Mouse (Mus musculus) hindlimb bud, embryonic 11.5 days (tissue): ENCODE data around the gene Large2.

Experiments
- DNase-seq: peaks from one replicate; pipeline ENCODE4 v3.0.0-alpha.2; 2012; ENCODE audit warnings: low read depth, low spot score; ENCODE audit errors: extremely low spot score

The Large2 gene

DNA sequence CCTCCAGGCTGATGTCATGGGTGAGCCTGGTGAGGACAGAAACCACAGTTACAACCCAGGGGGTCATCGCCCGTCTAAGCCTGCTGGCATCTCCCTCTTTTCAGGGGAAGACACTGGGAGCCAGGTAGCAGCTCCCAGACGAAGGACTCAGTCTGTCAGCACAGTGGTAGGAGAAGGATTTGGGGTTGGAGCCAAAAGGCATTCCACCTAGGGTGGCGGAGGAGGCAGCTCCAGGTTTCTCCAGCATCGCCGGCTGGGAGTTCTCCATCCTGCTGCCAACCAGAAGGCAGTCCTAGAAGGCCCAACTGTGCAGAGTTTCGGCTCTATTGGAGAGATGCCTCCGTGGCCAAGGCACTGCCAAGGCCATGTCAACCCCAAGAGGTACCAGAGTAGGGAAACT, 16.4 kb upstream of the Large2 start:
- no peak for DNase-seq

DNA sequence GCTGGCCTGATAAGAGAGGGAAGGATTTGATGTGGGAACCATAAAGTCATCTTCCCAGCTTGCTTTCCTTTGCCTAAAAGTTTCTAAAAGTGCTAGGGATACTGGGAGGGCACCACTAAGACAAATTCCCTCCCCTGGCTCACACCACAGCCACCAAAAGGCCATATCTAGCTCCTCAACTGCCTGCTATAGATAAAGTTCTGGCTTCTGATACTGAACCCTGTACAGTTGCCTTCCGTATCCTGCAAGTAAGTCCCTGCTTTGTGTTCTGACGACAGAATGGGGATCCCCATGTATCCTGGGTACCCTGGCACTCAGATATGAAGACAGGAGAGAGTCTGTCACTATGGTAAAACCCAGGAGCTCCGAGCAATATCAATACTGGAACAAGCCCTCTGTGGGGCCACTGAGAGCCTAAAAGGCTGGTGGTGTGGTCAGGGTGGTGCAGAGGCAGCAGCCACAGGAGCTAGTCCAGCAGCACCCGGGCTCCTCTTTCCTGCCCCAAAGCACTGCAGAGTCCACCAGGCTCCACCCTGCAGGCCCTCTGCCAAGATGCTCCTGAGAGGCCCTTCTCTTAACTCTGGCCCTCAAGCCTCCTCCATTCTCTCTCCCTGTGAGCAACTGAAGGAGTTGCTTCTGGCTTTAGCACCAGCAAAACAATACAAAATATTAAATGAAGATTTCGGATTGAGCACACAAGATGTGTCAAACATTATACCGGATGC, 15.7 kb upstream of the Large2 start:
- no peak for DNase-seq

GRCm38 (mm10) chr2:92389645-92390044, 15.0 kb upstream of the Large2 start:
- DNase-seq = no peak

GRCm38 (mm10) chr2:92388891-92389641, 14.4 kb upstream of the Large2 start:
- peak; percentile 92 for DNase-seq

DNA sequence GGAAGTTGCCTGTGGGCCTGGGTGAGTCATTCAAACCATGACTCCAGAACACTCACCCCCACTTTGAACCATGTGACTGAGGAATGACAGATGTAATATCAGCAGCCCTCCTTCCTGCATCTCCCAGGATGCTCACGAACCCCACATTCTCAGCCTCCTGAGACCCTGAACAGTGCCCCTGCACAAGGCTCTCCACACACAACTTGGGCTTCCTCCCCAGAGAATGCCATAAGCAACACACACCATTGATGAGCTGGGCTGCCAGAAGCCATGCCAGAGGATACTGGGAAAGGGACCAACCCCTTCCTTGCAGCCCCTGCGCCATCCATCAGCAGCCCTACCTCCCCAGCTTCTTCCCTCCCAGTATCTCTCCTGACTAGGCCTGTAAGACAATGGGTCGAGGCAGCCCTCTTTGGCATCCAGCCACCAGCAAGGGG, 13.4 kb upstream of the Large2 start:
- DNase-seq = no peak

DNA sequence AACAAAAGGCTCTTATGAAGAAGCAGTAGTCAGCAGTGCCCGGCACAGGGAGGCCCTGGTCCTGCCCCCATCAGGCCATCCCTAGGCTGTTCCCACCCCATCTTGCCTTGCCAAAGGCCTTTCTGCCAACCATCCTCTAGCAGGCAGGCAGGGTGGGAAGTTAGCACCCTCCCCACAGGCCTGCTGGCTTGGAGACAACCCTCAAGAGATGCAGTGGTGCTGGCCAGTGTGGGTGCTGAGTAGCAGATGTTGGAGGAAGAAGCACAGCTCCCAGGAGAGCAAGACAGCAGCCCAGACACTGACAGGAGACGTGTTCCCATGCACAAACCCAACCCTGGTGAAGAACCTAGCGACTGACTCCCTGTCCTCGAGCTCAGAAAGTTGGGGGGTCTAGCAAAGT, 13.0 kb upstream of the Large2 start:
- DNase-seq = no peak

- DNase-seq = no peak
Observed at GRCm38 (mm10) chr2:92386821-92387570, 12.3 kb upstream of the Large2 start.

- no peak for DNase-seq
Observed at GRCm38 (mm10) chr2:92385113-92386051, 10.7 kb upstream of the Large2 start.

DNA sequence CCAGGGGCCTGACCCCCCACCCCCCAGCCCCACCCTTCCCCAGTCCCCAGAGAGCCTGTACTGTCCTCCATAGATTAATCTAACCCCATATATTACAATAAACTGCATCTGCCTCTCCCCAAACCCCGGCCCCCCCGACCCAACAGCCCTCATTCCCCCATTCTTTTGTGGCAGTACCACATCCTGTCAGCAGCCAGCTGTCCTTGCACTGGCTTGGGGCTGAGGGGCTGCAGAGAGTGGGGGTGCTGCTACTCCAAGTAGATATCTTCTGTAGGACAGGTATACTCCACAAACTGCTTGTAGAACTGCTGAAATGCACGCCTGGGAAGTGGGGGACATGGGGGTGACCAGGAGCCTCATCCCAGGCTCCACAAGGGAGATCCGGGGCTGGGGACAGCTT, 9.4 kb upstream of the Large2 start:
- DNase-seq = no peak

DNA sequence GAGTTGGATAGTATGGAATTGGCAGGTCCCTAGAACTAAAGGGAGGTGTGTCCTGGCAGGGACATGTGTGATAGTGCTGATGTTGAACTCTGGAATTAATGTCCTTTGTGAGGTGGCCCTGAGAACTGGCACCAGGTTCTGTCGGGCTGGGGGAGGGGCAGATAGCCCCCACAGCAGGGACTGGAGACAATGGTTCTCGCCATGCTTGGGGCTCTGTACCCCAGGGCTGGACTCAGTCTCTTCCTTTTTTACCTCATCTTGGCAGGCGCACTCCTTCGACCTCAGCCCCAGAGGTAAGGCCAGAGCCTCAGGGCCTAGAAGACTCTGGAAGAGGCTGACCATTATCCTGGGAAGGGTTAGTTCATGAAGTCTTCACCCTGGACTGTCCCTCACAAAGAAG, 8.1 kb upstream of the Large2 start:
- DNase-seq = no peak

- no peak for DNase-seq
Observed at GRCm38 (mm10) chr2:92381901-92382588, 7.4 kb upstream of the Large2 start, which contains the start of gene 1700029I15Rik. Gene 1700029I15Rik, plus strand, starts transcription at chr2:92382538.

DNA sequence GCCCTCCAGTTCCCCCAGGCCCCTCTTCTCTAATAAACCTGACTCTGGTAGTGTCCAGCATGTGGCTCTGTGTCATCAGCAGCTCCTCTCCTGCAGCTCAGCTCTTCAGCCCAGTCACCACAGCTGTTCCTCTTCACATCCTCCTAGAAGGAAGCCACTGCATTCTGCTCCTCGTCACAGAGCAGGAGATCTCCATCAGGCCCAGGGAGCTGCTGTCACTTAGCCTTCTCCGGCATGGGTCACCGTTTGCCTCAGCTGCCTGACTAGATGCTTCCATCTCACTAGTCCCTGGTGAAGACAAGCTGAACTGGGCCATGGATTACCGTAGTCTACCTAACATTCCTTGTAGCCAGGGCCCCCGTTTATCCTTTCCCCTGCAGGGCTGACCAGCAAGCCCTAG, 6.5 kb upstream of the Large2 start:
- DNase-seq = no peak

DNA sequence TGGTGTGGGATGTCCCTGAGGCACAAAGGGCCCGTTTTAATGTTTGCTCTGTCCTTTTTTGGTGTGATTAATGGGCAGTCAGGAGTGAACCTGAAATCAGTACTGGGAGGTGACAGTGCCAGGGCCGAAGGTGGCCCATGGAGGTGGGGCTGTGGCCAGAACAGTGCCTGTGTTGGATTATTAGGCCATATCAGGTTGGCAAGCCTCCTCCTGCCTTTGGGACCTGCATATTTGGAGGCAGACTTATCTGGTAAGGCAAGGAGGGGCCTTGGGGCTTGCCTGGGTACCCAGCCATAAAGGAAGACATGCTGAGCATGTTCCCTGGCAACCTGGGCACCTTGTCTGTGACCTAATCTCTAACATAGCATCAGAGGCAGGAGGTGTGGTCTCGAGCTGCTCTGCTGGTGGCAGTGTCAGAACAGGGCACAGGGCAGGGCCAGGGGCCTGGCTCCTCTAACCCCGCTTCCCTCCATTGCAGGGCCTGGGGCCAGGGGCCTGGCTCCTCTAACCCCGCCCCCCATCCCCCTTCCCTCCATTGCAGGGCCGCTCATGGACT, 5.9 kb upstream of the Large2 start:
- DNase-seq = no peak

DNA sequence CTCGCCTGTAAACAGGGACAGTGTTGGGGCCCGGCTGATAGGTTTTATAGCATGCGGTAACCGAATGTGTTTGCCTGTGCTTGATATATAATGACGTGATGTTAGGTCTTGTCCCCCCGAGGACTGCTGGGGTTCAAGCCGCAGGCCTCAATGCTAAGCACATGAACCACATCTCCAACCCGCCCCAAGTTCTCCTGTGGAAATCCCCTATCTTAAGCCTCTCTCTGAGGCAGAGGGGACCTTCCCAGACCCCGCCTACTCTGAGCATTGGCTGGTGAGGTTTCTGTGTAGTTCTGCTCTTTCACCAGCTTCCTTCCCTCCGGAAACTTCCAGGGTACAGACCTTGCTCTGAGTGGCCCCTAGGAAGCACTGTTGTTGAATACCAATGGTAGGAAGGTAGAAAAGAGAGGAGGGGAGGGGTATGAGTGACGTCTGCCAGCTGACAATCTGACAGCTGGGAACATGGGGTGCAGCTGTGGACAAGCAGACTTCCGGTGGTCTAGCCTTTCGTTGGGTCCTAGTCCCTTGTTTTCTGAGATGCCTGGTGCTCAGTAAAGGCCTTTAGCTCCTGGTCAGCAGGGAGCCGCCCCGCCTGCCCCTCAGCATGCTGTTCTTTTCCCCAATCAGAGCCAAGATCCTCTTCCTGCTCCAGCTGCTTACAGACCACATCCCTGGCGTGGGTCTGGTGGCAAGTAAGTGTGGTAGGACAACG, 5.3 kb upstream of the Large2 start:
- DNase-seq = no peak

GRCm38 (mm10) chr2:92377320-92377719, 2.7 kb upstream of the Large2 start:
- no peak for DNase-seq

GRCm38 (mm10) chr2:92376300-92376699, 1.6 kb upstream of the Large2 start:
- DNase-seq = no peak

DNA sequence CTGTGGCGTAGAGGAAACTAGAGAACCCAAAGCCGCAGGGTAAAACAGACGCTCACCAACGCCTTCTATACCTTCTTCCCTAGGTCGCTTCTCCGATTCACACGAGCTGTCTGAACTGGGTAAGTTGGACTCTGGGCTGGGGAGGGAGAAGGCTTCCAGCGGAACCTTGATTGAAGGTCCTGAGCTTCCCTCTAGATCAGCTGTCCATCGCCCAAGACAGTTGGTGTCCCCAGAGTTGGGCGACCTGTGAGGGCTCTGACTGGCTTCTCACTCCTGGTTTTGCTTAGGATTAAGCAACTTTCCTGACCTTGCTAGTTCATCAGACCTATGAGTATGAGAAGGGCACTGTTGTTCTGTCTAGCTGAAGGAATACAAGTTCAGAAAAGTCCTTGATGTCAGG, 1.1 kb upstream of the Large2 start:
- no peak for DNase-seq

GRCm38 (mm10) chr2:92375099-92375623, 492 bp upstream of the Large2 start:
- peak; percentile 86 for DNase-seq

DNA sequence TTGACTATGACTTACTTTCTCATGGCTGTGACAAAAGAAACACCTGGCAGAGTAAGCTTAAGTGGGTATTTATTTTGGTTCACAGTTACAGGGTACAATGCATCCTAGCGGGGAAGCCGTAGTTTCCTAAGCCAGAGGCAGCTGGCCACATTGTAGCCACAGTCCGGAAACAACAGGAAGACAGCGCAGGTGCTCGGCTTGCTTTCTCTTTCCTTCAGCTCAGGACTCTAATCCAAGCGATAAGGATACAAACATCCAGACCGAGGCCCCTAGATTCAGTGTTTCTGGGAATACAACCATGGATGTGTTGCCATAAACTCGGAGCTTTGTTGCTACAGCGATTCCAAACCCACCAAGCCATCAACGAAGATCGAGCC, 1.2 kb downstream of the Large2 start:
- no peak for DNase-seq
